Comparison of ENCODE assay signal across 15 mouse cellular contexts in genomic region chr4:156133943-156134605, GRCm38 (mm10). TPM values are rescaled to one million over a fixed set of nuclear protein-coding genes. Genes with fewer than 3 reads are reported as not detected.
DNase-seq lines count a peak whose midpoint lies in the region; ATAC-seq and TF ChIP-seq lines count a peak whose summit lies in the region.
"Had no signal": no experiment of that assay in that cellular context is flagged by ENCODE, and none has a peak within 500 bp of the region (broad histone marks: within the 10 kb centered on the region; RNA-seq: fewer than 3 reads in every experiment).

No protein-coding gene starts in this region.

- no peak overlapping the region for H3K4me2 ChIP-seq in forebrain, embryonic 14.5 days (ENCODE audit: low read length)
- H3K4me2 ChIP-seq in forebrain, embryonic 11.5 days (ENCODE audit: low read depth, low read length, severe bottlenecking) = no peak overlapping the region
- H3K4me2 ChIP-seq: embryonic facial prominence, embryonic 15.5 days had no signal

- H3K27me3 ChIP-seq in forebrain, embryonic 14.5 days (replicated peaks; ENCODE audit: control insufficient read depth, insufficient read depth, low read length) = no peaks in the 10 kb centered on the region
- H3K27me3 ChIP-seq in forebrain, embryonic 11.5 days (ENCODE audit: control insufficient read depth, insufficient read depth, low read length) = no peaks in the 10 kb centered on the region
- no peaks in the 10 kb centered on the region for H3K27me3 ChIP-seq in small intestine, adult 2 months (ENCODE audit: control insufficient read depth, insufficient read depth, low read length)
- H3K27me3 ChIP-seq: embryonic facial prominence, embryonic 15.5 days had no signal

- no peak overlapping the region for H3K4me3 ChIP-seq in forebrain, embryonic 14.5 days (ENCODE audit: low read depth, low read length)
- H3K4me3 ChIP-seq in forebrain, embryonic 11.5 days (ENCODE audit: low read depth, low read length) = no peak overlapping the region
- no peak overlapping the region for H3K4me3 ChIP-seq in small intestine, adult 2 months (ENCODE audit: low read depth, low read length)
- H3K4me3 ChIP-seq: embryonic facial prominence, embryonic 15.5 days; megakaryocyte, embryonic 14.5 days had no signal

- H3K9me3 ChIP-seq in forebrain, embryonic 14.5 days (replicated peaks; ENCODE audit: control insufficient read depth, low read length) = no peaks in the 10 kb centered on the region
- H3K9me3 ChIP-seq in forebrain, embryonic 11.5 days (ENCODE audit: control insufficient read depth, low read length) = no peaks in the 10 kb centered on the region
- H3K9me3 ChIP-seq: embryonic facial prominence, embryonic 15.5 days had no signal

- H3K9ac ChIP-seq in forebrain, embryonic 14.5 days (ENCODE audit: low read length) = no peak overlapping the region
- no peak overlapping the region for H3K9ac ChIP-seq in forebrain, embryonic 11.5 days (ENCODE audit: low read length)
- H3K9ac ChIP-seq: embryonic facial prominence, embryonic 15.5 days; forebrain, postnatal 0 days had no signal

- H3K36me3 ChIP-seq in forebrain, embryonic 14.5 days (ENCODE audit: control insufficient read depth, insufficient read depth, low read length) = no peaks in the 10 kb centered on the region
- no peaks in the 10 kb centered on the region for H3K36me3 ChIP-seq in forebrain, embryonic 11.5 days (ENCODE audit: control insufficient read depth, insufficient read depth, low read length)
- no peaks in the 10 kb centered on the region for H3K36me3 ChIP-seq in small intestine, adult 2 months (ENCODE audit: control insufficient read depth, insufficient read depth, low read length)
- H3K36me3 ChIP-seq: embryonic facial prominence, embryonic 15.5 days had no signal

- TF ChIP-seq CTCF in small intestine, adult 2 months (IDR thresholded peaks at IDR 0.05; ENCODE audit: extremely low read depth, insufficient read length, insufficient replicate concordance, low read depth, low read length) = no peak

- no peak for DNase-seq in forebrain, embryonic 14.5 days (ENCODE audit: low spot score)
- no peak for DNase-seq in forebrain, embryonic 11.5 days (ENCODE audit: low spot score)
- peak; percentile 43 to 57 for DNase-seq in urinary bladder, adult 18-20 months (ENCODE audit: low spot score in 2 of 2)
- no peak for DNase-seq in urinary bladder, postnatal 10 days (ENCODE audit: low spot score)
- DNase-seq in kidney, adult 9 months = peak; percentile 48
- DNase-seq in right cerebral cortex, adult 18-20 months = no peak
- DNase-seq: cerebellum, adult 9-10 months; forebrain, postnatal 0 days; gastrocnemius, postnatal 36 days; layer of hippocampus, postnatal 36 days; lung, adult 18-20 months had no signal

- no peak for ATAC-seq in forebrain, embryonic 14.5 days
- no peak for ATAC-seq in forebrain, embryonic 11.5 days (replicated peaks; ENCODE audit: low FRiP score)
- no peak for ATAC-seq in megakaryocyte, adult 5-6 weeks (ENCODE audit: poor library complexity, severe bottlenecking)
- ATAC-seq: forebrain, postnatal 0 days had no signal

- WGBS in forebrain, embryonic 14.5 days = 88% methylated on average over 12 of the region's 12 CpGs
- 85% methylated on average over 12 of the region's 12 CpGs for whole genome bisulfite sequencing in forebrain, embryonic 11.5 days
- 48% methylated on average over 12 of the region's 12 CpGs for WGBS in small intestine, adult 2 months

- no peak for TF ChIP-seq POLR2A in small intestine, adult 2 months (IDR thresholded peaks at IDR 0.05; ENCODE audit: low read depth, low read length)

- 0 out of 2 replicates have a peak overlapping the region, but pooled peaks have one; percentile 14 for H3K27ac ChIP-seq in forebrain, embryonic 14.5 days (ENCODE audit: low read depth, low read length)
- no peak overlapping the region for H3K27ac ChIP-seq in forebrain, embryonic 11.5 days (ENCODE audit: low read depth, low read length)
- peak overlapping the region; percentile 17; the same call in 1 of the 2 replicates for H3K27ac ChIP-seq in small intestine, adult 2 months (ENCODE audit: insufficient read depth, low read depth, low read length)
- H3K27ac ChIP-seq: embryonic facial prominence, embryonic 15.5 days had no signal

- no peaks in the 10 kb centered on the region for H3K4me1 ChIP-seq in forebrain, embryonic 14.5 days (ENCODE audit: control insufficient read depth, insufficient read depth, low read length)
- H3K4me1 ChIP-seq in forebrain, embryonic 11.5 days (replicated peaks; ENCODE audit: control insufficient read depth, insufficient read depth, low read length) = no peaks in the 10 kb centered on the region
- H3K4me1 ChIP-seq in small intestine, adult 2 months (ENCODE audit: control insufficient read depth, insufficient read depth, insufficient read length, low read length) = peaks cover 7% of the 10 kb centered on the region; the same call in 1 of the 2 replicates
- H3K4me1 ChIP-seq: embryonic facial prominence, embryonic 15.5 days had no signal

RNA-seq across cellular contexts. Expression of gene Rnf223, which starts 3.8 kb away (rescaled TPM):
- 0.41 and 0.59 TPM in 2 replicates for polyA plus RNA-seq in forebrain, embryonic 14.5 days (2014; fragmentation: Nextera tagmentation; extraction: Ambion mirVana)
- 1.0 and 1.2 TPM in 2 replicates for polyA plus RNA-seq in forebrain, embryonic 11.5 days (2014; fragmentation: Nextera tagmentation; extraction: Ambion mirVana)
- 0.10 and 0.33 TPM in 2 replicates for polyA plus RNA-seq in small intestine, adult 2 months (2012; rRNA removed)
- 0.09 and 0.60 TPM in 2 replicates for total RNA-seq in megakaryocyte, adult 5-6 weeks (2015)
- total RNA-seq in megakaryocyte, adult 5-6 weeks (2017) = 0.08 and 0.11 TPM in 2 replicates
- total RNA-seq: gastrocnemius, postnatal 36 days had no signal

RNA-seq across cellular contexts. Expression of gene 9430015G10Rik, which starts 24.3 kb away (rescaled TPM):
- 29.0 and 34.3 TPM in 2 replicates for polyA plus RNA-seq in forebrain, embryonic 14.5 days (2014; fragmentation: Nextera tagmentation; extraction: Ambion mirVana)
- 83.6 and 84.0 TPM in 2 replicates for polyA plus RNA-seq in forebrain, embryonic 11.5 days (2014; fragmentation: Nextera tagmentation; extraction: Ambion mirVana)
- 7.4 and 8.3 TPM in 2 replicates for polyA plus RNA-seq in small intestine, adult 2 months (2012; rRNA removed)
- total RNA-seq in megakaryocyte, adult 5-6 weeks (2015) = 11.7 and 15.7 TPM in 2 replicates
- 20.1 and 27.5 TPM in 2 replicates for total RNA-seq in megakaryocyte, adult 5-6 weeks (2017)

Comparison
In these comparisons a context has a peak if more than half of its experiments do, and no peak if none do; other contexts are left out.
1. DNase-seq: peak in urinary bladder, adult 18-20 months (2 of 2) and kidney, adult 9 months (single experiment); none in forebrain, embryonic 14.5 days (single experiment), forebrain, embryonic 11.5 days (single experiment), urinary bladder, postnatal 10 days (single experiment) and right cerebral cortex, adult 18-20 months (single experiment).